Mouse (Mus musculus) layer of hippocampus, adult 9-10 months (tissue): Measurements from ENCODE around the gene Cers5.

Source experiments
- DNase-seq: peaks from one replicate; pipeline ENCODE4 v3.0.0; 2022; ENCODE audit warnings: low spot score

Gene Cers5

DNA sequence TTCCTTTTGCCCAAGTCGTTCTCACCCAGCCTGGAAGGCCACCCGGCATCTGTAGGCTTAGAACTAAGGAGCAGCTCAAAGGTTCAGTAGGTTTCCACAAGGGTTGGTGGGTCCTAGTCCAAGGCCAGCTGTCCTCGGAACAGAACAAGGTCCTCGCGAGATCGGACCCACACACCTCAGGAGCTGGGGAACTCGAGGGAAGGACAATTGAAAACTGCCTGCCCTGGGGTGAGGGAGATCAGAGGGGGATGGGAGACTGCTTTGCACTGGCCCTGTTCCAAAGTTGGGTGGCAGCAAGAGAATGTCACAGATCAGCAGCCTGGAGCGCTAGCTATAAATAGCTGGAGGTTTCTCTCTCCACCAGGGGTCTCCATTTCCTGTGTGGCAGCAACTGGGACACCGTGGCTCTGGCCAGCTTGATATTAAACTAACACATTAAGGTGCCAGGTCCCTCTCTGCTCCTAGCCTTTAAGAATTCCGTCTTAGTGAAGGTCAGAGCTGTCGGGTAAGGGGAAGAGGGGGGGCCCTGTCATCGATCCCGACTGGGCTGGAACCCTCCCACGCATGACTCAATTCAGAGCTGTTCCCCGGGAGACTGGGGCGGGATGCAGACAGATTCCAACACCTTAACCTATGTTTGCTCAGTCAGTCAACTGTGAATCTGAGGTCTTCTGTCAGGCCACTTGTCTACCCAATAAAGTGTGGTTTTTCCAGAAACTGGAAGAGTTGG is 48.2 kb downstream of the Cers5 start:
- DNase-seq, result no peak

DNA sequence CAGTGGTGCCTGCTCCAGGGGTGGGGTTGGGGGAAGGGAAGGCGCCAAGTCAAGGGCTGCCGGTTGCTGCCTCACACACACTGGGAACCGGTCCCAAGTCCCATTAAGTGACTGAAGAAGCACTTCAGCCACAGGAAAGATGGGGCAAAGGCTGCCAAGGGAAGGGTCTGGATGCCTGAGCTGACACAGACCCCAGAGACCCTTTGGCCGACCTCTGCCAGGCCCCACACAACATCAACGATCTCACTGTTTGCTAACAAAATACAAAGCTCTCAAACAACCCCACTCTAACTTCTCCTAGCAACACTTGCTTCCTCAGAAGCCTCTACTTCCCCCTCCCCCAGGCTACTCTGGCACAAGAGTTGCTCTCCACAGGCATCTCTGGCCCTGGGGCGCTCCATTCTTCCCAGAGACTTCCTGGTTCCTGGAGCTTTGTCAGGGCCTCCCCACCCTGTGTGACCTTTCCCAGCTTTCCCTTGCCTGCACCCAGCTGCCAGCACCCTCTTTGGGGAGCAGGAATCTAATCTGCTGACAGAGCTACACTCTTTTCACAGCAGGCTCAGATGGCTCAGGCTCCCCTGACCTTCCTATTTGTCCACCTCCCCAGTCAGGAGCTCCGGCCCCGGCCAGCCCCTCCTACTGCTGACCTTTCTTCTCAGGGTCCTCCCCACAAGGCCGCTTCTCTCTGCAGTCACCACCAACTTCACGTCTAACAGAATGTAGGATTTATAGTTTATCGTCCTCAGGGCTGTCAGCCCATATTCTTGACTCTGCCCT is 49.0 kb downstream of the Cers5 start:
- DNase-seq, result no peak

DNA sequence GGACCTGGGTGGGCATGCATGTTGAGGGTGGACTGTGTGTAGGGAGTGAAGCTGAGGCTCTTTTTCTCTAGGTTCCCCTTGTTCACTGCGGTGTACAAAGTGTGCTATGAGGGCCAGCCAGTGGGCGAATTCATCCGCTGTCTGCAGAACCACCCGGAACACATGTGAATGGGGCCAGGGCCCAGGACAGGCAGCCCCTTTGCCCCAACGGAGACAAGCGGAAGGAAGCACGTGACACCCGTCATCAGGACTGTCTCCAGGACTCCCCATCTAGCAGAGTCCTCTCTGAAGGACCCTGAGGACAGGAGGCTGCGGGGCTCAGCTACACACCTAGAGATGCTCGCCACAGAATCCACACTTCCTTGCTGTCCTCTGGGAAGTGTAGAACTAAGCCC is 49.6 kb downstream of the Cers5 start:
- no peak for DNase-seq

DNA sequence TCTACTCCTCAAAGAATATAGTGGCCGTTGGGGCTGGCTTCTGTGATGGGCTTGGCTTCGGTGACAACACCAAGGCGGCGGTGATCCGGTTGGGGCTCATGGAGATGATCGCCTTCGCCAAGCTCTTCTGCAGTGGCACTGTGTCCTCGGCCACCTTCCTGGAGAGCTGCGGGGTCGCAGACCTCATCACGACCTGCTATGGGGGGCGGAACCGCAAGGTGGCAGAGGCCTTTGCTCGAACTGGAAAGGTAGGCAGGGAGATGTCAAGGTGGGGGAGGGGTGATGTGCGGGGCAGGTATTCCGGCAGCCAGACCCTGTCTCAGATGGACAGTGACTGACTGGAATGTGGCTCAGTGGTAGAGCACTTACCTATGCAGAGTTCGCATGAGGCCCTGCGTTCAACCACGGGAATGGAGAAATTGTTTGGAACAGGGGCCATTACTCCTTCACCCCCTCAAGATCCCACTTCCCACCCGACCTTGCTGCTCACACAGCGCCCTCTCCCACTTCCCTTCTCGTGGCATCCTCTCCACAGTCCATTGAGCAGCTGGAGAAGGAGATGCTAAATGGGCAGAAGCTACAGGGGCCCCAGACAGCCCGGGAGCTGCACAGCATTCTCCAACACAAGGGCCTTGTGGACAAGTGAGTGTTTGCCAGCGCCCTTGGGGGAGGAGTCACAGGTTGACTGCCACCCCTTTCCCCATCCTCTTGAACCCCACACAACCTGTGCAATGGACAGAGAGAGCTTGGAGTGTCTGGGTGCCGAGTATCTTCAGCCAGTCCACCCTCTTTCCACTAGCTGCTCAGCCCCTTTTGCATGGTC is 50.6 kb downstream of the Cers5 start:
- no peak for DNase-seq

DNA sequence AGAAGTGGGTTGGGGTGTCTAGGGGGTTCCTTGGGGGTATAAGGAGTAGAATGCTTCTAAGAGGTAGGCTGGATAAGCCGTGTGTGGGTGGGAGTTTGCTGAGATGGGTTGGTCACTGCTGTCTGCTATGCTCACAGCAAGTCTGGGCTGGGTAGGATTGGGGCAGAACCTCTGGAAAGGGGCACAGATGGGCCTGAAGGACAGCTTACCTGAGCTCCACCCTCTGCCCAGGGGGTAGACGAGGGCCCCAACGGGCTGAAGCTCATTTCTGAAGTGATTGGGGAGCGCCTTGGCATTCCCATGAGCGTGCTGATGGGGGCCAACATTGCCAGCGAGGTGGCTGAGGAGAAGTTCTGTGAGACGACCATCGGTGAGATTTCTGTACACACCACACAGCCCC is 52.8 kb downstream of the Cers5 start:
- DNase-seq, result no peak

DNA sequence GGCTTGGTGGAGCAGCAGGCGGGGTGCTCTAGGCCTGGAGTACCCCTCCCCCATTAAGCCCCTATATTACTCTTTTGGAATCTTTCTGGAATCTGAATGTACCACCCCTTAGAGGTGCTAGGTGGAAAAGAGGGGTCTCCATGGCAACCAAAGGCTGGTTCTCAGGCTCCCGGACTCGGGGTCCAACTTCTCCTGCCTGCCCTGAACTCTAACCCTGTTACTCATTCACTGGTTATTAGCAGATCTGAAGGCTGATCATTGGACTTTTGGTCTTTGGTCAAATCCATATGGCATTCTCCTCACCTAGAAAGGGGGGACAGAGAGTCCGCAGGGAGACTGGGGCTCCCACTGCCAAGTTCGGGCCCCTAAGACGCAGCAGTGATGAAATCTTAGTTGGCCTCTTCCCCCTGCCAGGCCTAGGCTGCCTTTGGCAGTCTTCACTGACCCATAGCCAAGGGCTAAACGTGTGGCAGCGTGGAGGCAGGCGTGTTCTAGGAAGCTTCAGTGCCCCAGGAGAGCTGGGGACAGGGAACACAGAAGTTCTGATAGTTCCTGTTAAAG is 54.1 kb downstream of the Cers5 start:
- DNase-seq, result no peak

DNA sequence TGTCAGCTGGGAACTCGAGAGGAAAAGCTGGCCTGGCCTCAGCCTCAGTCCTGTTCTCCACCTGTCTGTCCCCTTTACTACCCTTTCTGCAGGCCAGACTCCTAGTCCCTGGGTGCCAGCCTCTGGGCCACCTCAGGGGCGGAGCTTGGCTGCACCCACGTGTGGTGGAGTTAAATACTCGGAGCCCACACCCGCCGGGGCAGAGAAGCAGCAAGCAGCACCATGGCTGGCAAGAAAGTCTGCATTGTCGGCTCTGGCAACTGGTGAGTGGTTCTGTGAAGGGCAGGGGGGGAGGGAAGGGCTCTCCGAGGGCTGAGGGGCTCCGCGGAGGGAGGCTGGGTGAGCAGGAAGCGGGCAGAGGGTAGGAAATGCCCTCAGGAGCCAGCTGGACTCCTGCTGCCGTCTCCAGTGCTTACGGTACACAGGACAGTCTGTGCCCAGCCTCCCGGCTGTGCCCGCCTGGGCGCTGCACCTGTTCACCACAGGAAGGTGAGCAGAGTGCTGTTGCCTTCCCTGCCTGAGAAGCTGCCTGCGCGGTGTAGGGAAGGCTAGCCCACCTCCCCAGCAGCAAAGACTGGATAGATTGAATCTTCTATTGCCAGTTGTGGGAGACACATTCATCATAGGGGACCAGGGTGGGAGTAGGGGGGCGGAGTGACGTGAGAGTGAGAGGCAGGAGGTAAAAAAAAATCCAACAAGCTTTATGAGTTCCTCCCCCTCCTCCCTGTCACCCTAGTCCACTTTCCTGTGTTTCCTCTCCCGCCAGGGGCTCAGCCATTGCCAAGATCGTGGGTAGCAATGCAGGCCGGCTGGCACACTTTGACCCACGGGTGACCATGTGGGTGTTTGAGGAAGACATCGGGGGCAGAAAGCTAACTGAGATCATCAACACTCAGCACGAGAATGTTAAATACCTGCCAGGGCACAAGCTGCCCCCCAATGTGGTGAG is 55.0 kb downstream of the Cers5 start, which contains the start of gene Gpd1:
Gene Gpd1 (plus strand): TSS at position 130 of the 949 bp plus-strand sequence.
- no peak for DNase-seq

DNA sequence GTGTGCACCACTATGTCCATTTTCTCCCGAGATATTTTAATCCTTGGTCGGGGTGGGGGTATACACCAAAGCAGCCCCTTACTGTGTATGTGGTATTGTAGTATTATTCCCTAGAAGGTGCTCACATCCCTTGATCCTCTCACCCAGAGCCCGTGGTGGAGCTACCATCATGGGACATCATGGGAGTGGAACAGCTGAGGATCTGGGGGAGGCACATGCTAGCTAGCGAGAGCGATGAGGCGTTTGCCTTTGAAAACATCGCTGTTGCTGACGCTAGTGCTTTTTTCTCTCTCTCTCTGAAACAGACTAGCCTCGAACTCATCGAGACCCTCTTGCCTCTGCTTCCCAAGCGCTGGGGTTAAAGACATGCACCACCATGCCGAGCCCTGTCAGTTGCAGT is 55.9 kb downstream of the Cers5 start:
- DNase-seq, result no peak

DNA sequence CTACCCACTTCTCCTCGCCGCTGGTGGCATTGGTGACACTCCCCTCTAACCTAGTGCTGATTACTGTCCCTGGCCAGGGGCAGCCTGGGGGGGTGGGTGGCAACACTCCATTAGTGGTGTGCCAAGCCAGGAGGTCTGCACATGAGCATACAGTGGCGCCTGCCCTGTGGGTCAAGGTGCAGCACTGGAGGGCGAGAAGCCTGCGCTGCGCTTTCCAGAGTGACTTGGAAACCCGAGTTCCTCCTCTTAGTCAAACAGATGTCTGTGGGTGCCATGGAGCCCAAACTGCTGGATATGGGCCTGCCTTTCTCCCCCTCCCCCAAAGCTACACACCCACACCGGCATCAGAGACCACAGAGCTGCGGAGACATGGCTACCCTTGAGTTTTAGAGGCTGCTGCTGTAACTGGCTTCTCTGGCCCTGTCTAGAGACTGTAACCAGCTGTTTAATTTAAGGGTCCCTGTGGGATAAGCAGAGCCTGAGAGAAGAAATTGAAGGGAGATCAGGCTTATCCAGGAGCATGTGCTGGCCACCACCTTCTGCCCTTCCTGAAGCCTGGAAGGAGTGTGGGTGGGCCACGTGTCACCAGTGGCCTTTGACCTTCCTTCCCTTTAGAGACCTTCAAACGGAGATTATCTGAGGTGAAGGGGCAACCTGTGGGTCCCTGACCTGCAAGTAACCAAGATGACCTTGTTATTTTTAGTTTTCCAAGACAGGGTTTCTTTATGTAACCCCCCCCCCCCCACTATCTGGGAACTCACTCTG is 56.5 kb downstream of the Cers5 start:
- DNase-seq, result no peak

DNA sequence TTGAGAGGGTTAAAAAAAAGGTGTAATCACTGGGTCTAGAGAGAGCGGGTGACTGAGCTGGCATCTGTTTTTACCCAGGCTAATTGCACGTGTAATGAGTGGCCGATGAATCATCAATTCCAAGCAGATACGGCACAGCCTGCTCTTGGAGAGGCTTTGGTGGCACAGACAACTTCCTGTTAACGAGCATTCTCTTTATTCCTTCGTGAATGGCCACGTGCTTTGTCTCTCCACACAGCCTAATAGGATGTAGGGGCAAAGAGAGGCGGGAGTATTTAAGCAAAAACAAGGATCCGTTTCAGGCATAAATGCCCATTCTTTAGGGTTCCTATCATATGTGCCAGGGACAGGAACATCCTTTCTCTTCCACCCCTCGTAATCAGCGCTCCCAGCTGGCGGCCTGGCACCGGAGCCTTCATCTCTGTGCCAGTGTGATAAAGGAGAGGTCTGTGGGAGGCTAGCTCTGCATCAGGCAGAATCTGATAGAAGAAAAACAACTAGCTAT is 57.3 kb downstream of the Cers5 start:
- no peak for DNase-seq

DNA sequence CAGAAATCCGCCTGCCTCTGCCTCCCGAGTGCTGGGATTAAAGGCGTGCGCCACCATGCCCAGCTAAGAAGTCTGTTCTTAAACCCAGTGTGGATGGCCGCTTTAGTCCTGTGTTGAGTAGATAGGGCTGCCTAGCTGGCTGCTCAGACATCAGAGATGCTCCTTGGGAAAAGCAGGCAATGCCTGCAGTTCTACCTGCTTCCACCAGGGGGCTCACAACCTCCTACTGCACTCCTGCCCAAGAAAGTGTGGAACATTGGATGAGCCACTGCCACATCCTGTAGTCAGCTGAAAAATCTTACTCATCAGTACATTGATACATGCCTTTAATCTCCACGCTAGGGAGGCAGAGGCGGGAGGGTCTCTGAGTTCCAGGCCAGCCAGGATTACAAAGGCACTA is 57.8 kb downstream of the Cers5 start:
- DNase-seq, result peak; percentile 77

DNA sequence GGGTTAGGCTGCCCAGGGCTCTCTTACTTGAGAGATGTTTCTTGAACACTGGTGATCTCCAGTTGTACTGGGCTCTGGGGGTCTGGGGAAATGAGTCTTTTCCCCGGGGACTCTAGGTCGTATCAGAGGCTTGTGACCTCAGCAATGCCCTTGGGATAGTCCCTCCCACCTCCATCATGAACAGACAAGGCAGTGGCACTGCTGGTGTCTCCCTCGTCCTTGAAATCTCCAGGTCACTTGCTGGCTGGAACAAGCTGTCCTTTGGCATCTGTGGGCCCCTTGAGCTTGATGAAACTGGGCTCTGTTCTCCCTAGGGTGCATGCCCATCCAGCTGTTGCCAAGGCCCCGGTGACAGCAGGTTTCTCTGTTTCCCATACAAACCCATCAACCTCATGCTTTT is 58.5 kb downstream of the Cers5 start:
- DNase-seq, result no peak

DNA sequence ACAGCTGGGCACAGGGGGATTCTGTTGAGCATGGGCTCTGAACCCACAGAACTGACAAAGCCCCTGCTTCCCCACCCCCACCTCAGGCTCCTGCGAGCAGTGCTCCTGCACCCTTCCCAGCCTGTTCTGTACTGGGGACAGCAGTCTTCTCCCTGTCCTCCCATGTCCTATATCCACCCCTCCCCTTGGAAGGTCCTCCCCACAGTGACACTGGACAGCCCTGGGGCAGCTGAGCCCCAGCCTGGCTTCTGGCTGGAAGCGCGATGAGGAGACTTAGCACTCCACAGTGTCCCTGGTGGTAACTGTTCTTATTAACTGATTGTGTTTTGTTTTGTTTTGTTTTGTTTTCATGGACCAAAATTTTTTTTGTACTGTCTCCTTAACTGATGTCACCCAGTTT is 59.1 kb downstream of the Cers5 start:
- DNase-seq, result no peak

DNA sequence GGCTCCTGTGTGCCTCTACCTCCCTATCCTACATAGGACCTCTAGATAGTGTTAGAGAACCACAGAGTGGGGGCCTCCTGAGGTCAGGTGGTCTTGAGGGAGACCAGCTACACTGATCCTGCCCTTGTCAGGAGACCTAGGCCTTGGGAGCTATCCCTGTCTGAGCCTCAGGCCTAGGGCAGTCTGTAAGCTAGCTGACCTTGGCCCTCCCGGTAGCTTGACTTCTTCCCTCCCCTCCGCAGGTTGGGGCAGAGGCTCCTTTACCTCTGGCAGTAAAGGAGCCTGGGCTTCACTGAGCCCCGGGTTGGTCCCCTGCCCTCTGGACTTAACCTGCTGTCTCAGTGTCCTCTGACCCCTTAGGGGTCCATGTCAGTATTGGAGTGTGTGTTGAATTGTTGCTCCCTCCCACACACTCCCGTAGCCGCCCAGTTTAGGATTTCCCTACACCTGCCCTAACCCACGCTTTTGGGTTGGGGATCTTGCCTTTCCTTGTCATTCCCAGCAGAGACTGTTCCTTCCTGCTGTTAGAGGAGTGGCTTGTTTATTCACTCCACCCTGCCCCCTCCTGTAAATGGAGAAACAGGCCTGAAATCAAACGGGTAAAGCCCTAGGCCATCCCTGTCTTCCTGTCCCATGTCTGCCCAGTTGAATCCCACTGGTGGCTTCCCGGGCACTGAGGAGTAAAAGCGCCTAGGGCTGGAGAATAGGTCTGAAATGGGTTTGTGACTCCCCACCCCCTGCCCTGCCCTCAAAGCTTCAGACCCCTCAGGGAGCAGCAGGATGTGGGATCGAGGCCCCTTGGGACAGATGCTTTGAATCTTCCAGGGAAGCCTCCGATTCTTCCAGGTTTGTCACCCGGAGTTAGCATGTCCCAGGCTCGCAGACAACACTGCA is 59.8 kb downstream of the Cers5 start:
- no peak for DNase-seq

DNA sequence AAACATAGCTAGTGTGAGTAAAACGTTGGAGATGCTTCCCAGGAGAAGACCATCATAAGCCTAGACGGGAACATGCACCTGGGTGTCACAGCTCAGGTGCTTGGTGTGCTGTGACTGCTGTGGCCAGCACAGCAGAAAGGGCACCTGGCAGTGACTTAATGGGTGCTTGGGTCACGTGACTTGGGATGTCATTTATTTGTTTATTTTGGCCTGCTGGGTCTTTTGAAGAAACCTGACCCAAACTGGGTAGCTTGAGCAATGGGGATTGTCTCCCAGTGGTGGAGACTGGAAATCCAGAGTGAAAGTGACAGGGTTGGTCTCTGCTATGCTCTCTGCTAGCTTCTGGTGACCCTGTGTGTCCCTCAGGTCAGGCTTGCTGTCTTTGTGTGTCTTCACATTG is 61.2 kb downstream of the Cers5 start:
- DNase-seq, result no peak

DNA sequence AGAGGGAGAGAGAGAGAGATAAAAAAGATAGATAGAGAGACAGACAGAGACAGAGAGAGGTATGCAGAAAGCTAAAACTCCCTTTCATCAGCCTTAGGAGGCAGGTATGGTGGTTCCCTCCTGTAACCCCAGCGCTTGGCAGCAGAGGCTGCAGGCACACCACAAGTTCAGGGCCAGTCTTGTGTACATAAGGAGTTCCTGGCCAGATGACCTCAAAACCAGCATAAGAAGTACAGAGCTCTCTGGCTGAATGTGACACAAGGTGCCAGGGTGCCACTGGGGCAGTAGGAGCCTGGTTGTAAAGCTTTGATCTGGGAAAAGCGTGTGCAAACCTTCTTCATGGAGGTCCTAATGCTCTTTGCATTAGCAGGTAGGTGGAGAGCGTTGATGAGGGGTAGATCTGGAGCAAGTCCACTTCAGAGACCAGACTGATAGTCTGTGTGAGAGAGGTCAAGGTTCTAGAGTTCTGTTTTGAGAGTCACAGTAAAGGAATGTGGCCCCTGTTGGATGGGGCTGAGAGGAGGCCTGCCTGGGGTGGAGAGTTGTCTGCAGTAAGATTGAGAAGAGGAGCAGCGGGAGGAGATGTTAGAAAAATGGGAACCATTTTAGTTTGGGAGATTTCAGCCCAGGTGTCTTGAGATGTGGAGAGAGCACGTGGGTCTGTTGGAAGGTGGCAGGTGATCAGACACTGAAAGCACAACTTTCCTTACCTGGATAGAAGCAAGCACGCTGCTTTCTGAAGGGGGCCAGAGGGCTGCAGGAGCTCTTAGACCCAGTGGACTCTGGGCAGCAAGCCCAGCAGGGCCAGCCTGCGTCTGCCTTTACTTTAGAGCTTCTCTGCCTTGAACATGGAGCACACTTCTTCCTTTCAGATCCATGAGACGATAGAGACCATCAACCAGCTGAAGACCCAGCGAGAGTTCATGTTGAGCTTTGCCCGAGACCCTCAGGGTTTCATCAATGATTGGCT is 62.2 kb downstream of the Cers5 start:
- DNase-seq, result no peak

DNA sequence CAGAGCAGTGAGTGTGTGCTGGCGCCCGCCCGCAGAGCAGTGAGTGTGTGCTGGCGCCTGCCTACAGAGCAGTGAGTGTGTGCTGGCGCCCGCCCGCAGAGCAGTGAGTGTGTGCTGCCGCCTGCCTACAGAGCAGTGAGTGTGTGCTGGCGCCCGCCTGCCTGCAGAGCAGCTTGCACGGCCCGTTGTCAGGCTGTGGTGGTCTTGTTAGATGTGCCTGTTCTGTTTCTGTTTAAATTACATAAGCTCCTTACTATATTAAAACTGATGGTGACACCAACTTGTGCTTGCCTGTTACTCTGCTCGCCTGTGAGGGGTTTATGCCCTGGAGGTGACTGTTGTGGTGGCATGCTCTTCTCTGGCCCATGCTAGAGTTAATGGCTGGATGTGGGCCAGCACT is 64.5 kb downstream of the Cers5 start:
- no peak for DNase-seq

DNA sequence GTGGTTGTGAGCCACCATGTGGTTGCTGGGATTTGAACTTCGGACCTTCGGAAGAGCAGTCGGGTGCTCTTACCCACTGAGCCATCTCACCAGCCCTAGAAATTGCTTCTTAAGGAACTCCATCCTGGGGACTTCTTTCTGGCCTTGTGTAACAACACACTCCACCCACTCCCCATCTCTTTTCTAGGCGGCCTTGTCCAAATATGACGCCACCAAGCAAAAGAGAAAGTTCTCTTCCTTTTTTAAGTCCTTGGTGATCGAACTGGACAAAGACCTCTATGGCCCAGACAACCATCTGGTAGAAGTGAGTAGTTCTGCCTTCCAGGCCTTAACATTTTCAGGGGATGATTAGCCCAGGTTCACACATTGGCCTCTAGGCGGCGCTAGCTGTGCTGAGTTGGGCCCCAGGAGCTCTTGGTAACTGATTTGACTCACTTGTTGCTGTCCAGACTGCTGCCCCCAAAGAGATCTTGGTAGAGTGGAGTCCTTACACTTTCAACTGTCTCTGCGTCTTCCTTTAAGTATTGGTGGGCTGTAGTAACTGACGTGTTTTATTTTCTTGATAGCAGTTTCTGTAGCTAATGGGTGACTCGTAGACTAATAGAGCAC is 67.1 kb downstream of the Cers5 start, which contains the start of gene Gm17349:
Gene Gm17349 (minus strand): TSS at position 51 of the 609 bp plus-strand sequence.
- no peak for DNase-seq
